Mouse (Mus musculus): ENCODE data around the gene Rnf141.

Gene Rnf141

DNA sequence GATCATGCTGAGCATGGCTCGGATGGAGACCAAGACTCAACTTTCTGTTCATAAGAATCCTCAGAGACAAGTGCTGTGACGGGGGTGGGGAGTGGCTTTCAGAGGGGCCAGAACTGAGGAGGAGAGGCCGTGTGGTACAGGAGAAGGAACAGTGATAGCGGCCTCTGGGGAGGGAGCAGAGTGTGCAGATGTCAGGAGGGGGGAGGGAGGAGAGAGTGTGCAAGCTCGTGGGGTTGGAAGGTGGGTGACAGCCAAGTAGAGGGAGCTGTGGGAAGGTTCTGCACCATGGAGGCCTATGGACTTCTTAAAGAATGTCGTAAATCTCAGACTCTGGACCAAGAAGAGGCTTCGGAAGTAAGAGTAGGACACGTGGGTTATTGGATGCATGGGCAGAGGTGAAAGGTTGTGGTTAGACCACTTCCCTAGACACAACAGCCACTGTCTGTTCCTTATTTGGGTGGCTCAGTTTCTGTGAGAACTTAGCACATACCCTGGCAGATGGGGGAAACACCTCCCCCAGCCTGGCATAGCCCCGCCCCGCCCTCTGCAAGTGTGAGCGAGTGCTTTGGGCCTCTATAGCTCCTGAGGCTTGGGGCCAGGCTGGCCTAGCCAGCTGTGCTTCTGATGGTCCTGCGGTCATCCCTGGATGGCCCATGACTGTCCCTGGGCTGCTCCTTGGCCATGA, 47.7 kb downstream of the Rnf141 start:
- no peak for DNase-seq (ENCODE audit: low spot score in 2 of 2)

DNA sequence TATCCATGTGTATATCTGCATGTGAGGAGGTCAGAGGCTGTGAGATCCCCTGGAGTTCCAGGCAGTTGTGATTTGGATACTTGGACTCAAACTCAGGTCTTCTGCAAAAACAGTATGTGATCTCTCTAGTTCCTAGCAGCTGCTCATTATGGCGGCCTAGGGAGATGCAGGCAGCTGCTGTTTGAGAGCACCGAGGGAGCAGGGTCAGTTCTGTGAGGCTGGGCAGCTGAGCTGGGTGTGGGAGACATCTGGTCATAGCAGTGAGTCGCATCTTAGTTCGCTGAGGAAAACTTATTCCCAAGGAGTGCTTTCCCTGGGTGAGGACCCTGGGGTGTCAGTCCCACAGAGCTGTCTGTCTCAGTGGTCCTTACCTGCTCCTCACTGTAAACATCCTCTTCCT, 49.5 kb downstream of the Rnf141 start:
- DNase-seq (ENCODE audit: low spot score in 2 of 2), result no peak

DNA sequence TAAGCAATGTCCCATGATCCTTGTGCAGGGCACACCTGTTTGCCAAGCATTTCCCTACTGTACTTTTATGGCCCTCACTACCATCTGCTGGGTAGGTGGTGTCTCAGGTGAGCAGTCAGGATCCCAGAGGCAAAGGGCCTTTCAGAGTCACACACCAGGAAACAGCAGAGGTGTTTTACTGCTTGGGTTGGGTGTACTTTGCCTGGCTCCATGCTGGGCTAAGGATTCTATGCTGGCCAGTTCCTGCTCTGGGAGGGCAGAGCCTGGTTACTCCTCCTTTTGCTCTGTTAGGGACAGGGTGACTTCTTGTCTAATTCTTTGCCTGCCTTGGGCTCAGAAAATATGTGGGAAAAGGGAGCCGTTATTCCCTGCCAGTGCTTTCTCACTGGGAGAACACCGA, 51.4 kb downstream of the Rnf141 start:
- DNase-seq (ENCODE audit: low spot score in 2 of 2), result no peak

GRCm38 (mm10) chr7:110792201-110792600, 52.1 kb downstream of the Rnf141 start:
- no peak for DNase-seq (ENCODE audit: low spot score in 2 of 2)

DNA sequence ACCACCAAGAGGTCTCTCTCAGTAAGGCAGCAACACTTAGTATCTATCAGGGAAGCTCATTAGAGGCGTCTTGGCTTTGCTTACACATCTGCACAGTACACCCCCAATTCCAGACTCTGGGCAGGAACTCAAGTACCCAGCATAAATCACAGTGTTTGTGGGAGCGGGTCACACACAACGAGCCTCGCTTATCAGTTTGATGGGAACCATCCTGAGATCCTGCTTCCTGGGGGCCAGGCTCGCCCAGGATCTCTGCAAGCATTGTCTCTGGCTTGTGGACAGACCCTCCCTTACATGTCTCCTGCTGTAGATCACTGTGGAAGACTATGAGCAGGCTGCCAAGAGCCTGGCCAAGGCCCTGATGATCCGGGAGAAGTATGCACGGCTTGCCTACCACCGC, 53.4 kb downstream of the Rnf141 start:
- DNase-seq (ENCODE audit: low spot score in 2 of 2), result no peak

DNA sequence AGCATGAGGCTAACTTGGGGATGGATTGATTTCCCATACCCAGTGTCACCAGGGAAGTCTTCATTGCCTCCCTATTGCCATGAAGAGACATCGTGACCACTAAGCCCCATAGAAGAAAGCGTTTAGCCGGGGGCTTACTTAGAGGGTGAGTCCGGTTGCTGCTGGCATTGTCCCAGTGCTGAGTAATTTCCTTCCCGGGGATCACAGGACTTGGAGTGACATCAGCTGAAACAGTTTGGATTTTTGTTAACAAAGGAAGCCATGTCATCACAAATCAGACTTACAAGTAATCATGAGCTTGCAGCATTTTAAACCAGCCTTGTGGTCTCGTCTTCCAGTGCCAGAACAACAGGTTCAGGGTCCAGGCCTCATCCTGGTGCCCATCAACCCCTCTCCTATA, 56.9 kb downstream of the Rnf141 start:
- DNase-seq (ENCODE audit: low spot score in 2 of 2), result no peak

DNA sequence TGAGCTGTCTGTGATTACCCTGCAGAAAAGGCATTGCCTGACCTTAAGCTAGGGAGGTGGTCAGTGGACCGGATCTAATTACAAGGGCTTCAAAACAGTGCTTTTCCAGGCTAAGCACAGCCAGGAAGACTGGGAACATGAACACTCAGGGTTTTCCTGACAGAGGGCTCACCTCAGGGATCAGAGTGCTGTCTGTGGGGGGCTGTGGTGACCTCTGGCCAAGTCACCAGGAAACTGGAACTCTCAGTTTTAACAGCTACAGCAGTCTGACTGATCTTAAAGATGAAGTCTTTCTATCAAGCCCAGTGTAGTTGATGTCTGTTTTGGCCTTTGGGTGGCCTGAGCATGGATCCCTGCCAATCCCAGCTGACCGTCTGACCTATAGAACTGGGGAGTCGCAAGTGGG, 58.5 kb downstream of the Rnf141 start:
- no peak for DNase-seq (ENCODE audit: low spot score in 2 of 2)

GRCm38 (mm10) chr7:110784965-110785364, 59.3 kb downstream of the Rnf141 start:
- peak in 1 of 2 experiments; percentile 52 for DNase-seq (ENCODE audit: low spot score in 2 of 2)

DNA sequence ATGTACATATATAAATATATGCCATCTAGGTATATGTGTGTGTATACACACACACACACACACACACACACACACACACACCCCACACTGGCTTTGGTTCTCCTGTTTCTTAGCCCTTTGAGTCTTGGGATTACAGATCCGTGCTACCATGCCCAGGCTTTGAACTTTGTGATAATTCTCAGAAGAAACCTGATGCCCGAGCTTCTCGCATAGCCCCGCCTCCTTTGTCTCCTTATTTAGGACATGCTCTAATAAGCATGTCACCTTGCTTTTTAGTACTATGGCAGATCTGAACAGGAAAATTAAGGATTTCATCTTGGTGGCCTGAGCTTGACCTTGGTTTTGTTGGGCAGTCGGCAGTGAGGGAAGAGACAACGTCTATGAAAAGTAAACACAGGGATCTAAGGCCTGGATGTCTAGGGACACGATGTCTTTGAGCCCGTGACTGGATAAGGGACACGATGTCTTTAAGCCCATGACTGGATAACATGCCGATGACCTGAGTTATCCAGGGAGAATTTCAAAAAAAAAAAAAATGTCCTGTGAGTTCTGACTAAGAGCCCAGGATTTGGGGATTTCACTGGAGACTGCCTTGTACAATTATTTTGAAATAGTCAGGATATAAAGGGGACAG, 61.3 kb downstream of the Rnf141 start:
- no peak for DNase-seq (ENCODE audit: low spot score in 2 of 2)

- DNase-seq (ENCODE audit: low spot score in 2 of 2), result no peak
Observed at GRCm38 (mm10) chr7:110782135-110782534, 62.1 kb downstream of the Rnf141 start.

- DNase-seq (ENCODE audit: low spot score in 2 of 2), result no peak
Observed at GRCm38 (mm10) chr7:110781231-110781711, 63.0 kb downstream of the Rnf141 start.

DNA sequence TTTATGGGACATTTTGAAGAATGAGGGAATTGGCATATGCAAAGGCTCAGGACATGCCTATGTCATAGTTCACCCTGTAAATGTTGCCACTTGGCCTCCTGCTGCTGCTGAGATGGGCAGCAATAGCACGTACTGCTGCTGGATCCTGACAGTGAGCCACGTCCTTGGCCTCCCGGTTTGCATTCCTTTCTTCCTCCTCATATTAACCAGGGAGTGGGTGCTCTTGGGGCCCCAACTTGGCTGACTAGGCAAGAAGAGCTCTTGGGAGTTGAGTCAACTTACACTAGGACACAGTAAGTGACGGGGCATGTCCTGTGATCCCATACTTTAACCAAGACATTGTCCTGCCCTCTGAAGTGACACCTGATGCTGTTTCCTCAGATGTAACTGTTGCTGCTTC, 63.7 kb downstream of the Rnf141 start:
- DNase-seq (ENCODE audit: low spot score in 2 of 2), result no peak

DNA sequence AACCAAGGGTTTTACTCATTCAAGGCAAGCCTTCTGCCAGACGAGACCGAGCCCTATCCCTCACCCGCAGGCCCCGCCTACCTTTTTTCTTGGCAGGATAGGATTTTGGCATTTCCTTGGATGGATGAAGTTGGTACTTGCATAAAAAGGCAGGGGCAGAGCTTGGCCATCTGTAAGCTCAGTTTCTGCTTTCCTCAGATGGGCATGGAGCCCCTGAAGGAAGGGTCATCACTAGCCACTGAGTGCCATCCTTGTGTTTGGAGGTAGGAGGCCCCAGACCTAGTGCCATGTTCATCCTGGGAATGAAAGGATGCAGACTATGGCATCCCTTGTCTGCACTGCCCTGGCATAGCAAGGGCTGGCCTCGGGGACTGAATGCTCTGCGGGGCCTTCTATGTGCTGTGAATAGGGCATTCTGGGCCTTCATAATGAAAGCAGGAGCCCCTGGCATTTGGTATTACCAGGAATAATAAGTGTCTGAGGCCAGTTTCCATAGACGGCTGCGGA, 64.6 kb downstream of the Rnf141 start:
- no peak for DNase-seq (ENCODE audit: low spot score in 2 of 2)

DNA sequence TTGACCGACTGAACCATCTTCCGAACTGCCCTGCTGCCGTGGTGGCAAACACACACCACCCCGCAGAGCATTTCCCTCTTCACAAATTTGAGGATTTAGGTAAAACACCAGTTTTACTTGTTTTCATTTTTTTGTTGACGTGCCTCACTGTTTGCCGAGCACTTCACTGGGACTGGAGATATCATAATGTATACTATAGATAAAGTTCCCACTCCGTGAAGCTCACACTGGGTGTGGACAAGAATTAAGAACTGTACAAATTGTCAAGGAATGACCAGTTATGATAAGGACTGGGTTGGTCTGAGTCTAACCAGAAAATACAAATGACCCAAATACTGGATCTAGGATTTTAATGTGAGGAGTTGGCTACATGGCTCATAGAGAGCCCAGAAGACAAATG, 65.3 kb downstream of the Rnf141 start:
- DNase-seq (ENCODE audit: low spot score in 2 of 2), result no peak

- peak in 1 of 2 experiments; percentile 50 for DNase-seq (ENCODE audit: low spot score in 2 of 2)
Observed at GRCm38 (mm10) chr7:110777146-110778001, 66.9 kb downstream of the Rnf141 start.

DNA sequence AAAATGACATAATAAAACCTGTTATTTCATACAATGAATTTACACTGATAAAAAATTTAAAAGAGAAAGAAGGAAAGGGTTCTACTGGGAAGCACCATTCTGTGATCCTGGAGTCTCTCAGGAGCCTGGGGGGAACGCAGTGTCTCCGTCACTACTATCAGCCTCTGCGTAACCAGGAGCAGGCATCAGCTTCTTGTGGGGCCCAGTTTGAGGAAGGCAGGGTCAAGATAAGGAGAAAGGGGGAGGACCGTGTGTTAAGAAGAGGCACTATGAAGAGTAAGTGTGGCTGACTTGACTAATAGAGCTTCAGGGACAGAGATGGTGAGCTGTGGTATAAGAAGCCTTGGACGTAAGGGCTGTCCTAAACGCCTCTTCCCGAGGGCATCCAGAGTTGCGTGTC, 69.6 kb downstream of the Rnf141 start:
- DNase-seq (ENCODE audit: low spot score in 2 of 2), result no peak

DNA sequence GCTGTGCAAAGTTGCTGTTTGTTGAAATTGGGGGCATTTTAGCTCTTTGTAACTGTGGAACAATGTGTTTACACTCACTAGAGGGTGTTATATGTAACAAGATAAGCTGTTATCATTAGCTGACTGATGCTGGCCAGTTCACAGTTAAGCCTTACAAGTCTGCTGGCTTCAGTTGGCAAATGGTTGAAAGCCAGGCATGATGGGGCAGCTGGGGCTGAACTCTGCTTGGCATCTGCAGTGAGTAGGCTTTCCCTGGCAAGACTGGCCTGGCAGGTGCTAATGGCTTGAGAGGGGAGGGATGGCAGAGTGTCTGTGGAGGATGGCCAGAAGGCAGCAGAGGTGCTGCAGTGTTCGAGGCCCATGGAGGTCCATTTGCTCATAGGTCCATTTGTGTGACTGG, 70.2 kb downstream of the Rnf141 start:
- DNase-seq (ENCODE audit: low spot score in 2 of 2), result peak in 1 of 2 experiments; percentile 43

GRCm38 (mm10) chr7:110773204-110774002, 70.9 kb downstream of the Rnf141 start:
- DNase-seq (ENCODE audit: low spot score in 2 of 2), result peak in 1 of 2 experiments; percentile 62

DNA sequence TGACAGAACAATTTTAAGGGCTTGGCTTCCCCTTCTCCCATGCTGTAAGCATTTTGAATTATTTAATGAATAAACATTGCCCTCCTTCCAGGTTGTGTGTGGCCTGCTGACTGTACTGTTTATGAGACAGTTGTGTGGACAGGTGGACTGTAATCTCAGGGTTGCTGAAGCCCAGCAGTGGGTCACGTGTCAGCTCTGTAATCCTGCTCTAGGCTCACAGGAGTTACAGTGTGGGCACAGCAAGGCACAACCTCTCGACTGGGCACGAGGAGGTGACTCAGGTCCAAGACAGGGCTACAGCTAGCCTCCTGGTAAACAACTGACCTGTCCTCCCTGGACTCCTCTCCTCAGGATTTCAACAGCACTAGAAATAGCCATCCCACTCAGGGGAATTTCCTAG, 71.9 kb downstream of the Rnf141 start:
- no peak for DNase-seq (ENCODE audit: low spot score in 2 of 2)

DNA sequence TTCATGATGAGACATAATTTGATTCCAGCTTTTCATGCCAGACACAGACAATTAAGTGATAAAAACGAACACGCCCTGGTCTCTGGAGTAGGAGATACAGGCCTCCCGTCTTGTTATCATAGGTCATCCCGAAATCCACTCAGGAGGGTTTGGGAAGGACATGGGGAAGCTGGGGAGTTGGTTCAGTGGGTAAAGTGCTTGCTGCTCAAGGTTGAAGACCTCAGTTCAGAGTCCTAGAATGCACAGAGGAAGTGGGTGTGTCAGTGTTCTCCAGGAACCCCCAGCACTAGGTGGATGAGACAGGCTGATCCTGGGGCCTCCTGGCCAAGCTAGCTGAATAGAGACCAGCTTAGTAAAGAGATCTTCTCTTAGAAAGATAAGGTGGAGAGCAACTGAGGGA, 73.3 kb downstream of the Rnf141 start:
- no peak for DNase-seq (ENCODE audit: low spot score in 2 of 2)

DNA sequence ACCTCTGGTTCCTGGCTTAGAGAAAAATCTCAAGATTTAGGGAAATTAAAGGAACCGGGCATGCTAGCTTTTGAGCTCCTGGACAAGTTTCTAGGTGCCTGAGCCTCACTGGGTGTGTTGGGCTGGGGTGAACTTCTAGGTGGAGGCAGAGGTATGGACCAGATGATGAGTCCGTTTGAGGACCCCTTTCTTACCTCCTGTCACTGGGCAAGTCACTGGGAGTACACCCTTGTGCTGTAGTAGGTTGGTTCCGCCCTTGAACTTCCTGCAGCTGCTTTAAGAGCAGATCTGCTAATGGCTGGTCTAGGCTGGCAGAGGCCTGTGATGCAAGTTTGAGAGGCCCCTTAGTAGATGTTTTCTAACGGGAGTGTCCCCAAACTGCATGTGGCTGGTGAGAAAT, 75.2 kb downstream of the Rnf141 start:
- no peak for DNase-seq (ENCODE audit: low spot score in 2 of 2)

All from urinary bladder, postnatal 36 days (tissue).